Mouse (Mus musculus): ENCODE measurements around the gene Fcmr. TPM values are rescaled to one million over a fixed set of nuclear protein-coding genes. Genes with fewer than 3 reads are reported as not detected.

Fcmr gene
- polyA plus RNA-seq, 1 experiment, result 10.4 TPM

- Histone ChIP-seq H3K27ac (ENCODE audit: insufficient read depth, low read depth, low read length) (no peak overlapping the region), H3K36me3 (ENCODE audit: control insufficient read depth, insufficient read depth, low read length) (no peaks in the 10 kb centered on the region), H3K27me3 (ENCODE audit: control insufficient read depth, insufficient read depth, low read length) (peaks cover 5% of the 10 kb centered on the region), H3K4me3 (ENCODE audit: low read depth, low read length) (no peak overlapping the region), H3K4me1 (ENCODE audit: control insufficient read depth, insufficient read depth, insufficient read length, low read length) (peaks cover 4% of the 10 kb centered on the region)
- WGBS, result 88% methylated on average over 7 of the region's 7 CpGs
- TF ChIP-seq POLR2A (IDR thresholded peaks at IDR 0.05; ENCODE audit: low read depth, low read length) (no peak), CTCF (IDR thresholded peaks at IDR 0.05; ENCODE audit: extremely low read depth, insufficient read length, insufficient replicate concordance, low read depth, low read length) (no peak)
Observed at GRCm38 (mm10) chr1:130879927-130880326, 14.5 kb downstream of the Fcmr start.

- peaks cover 2% of the 10 kb centered on the region for H3K4me1 ChIP-seq (ENCODE audit: control insufficient read depth, insufficient read depth, insufficient read length, low read length)
- WGBS, result 85% methylated on average over 4 of the region's 4 CpGs
- no peaks in the 10 kb centered on the region for H3K36me3 ChIP-seq (ENCODE audit: control insufficient read depth, insufficient read depth, low read length)
- no peak overlapping the region for H3K4me3 ChIP-seq (ENCODE audit: low read depth, low read length)
- peaks cover 4% of the 10 kb centered on the region for H3K27me3 ChIP-seq (ENCODE audit: control insufficient read depth, insufficient read depth, low read length)
- TF ChIP-seq CTCF (IDR thresholded peaks at IDR 0.05; ENCODE audit: extremely low read depth, insufficient read length, insufficient replicate concordance, low read depth, low read length) (no peak), POLR2A (IDR thresholded peaks at IDR 0.05; ENCODE audit: low read depth, low read length) (no peak)
- H3K27ac ChIP-seq (ENCODE audit: insufficient read depth, low read depth, low read length), result no peak overlapping the region
Observed at GRCm38 (mm10) chr1:130883146-130883545, 17.7 kb downstream of the Fcmr start.

GRCm38 (mm10) chr1:130887354-130887753 lies 21.9 kb downstream of the Fcmr start, which contains the start of gene Il24:
Gene Il24, minus strand, starts transcription at chr1:130887454.
- Histone ChIP-seq H3K4me1 (ENCODE audit: control insufficient read depth, insufficient read depth, insufficient read length, low read length) (no peaks in the 10 kb centered on the region), H3K27ac (ENCODE audit: insufficient read depth, low read depth, low read length) (no peak within 1 kb of the TSS), H3K4me3 (ENCODE audit: low read depth, low read length) (no peak within 1 kb of the TSS), H3K27me3 (ENCODE audit: control insufficient read depth, insufficient read depth, low read length) (no peaks in the 10 kb centered on the region; the same call in 1 of the 2 replicates), H3K36me3 (ENCODE audit: control insufficient read depth, insufficient read depth, low read length) (no peaks in the 10 kb centered on the region)
- no peak for TF ChIP-seq CTCF (IDR thresholded peaks at IDR 0.05; ENCODE audit: extremely low read depth, insufficient read length, insufficient replicate concordance, low read depth, low read length)
- TF ChIP-seq POLR2A (IDR thresholded peaks at IDR 0.05; ENCODE audit: low read depth, low read length), result no peak

GRCm38 (mm10) chr1:130892446-130892845 lies 27.0 kb downstream of the Fcmr start:
- Histone ChIP-seq H3K27me3 (ENCODE audit: control insufficient read depth, insufficient read depth, low read length) (no peaks in the 10 kb centered on the region; the same call in 1 of the 2 replicates), H3K4me1 (ENCODE audit: control insufficient read depth, insufficient read depth, insufficient read length, low read length) (no peaks in the 10 kb centered on the region), H3K4me3 (ENCODE audit: low read depth, low read length) (no peak overlapping the region), H3K36me3 (ENCODE audit: control insufficient read depth, insufficient read depth, low read length) (no peaks in the 10 kb centered on the region), H3K27ac (ENCODE audit: insufficient read depth, low read depth, low read length) (no peak overlapping the region)
- WGBS, result 18% methylated on average over 1 of the region's 1 CpGs
- TF ChIP-seq CTCF (IDR thresholded peaks at IDR 0.05; ENCODE audit: extremely low read depth, insufficient read length, insufficient replicate concordance, low read depth, low read length) (no peak), POLR2A (IDR thresholded peaks at IDR 0.05; ENCODE audit: low read depth, low read length) (no peak)

- H3K27me3 ChIP-seq (ENCODE audit: control insufficient read depth, insufficient read depth, low read length), result no peaks in the 10 kb centered on the region; the same call in 1 of the 2 replicates
- H3K27ac ChIP-seq (ENCODE audit: insufficient read depth, low read depth, low read length), result no peak overlapping the region
- no peak for TF ChIP-seq CTCF (IDR thresholded peaks at IDR 0.05; ENCODE audit: extremely low read depth, insufficient read length, insufficient replicate concordance, low read depth, low read length)
- no peaks in the 10 kb centered on the region for H3K4me1 ChIP-seq (ENCODE audit: control insufficient read depth, insufficient read depth, insufficient read length, low read length)
- no peak overlapping the region for H3K4me3 ChIP-seq (ENCODE audit: low read depth, low read length)
- H3K36me3 ChIP-seq (ENCODE audit: control insufficient read depth, insufficient read depth, low read length), result no peaks in the 10 kb centered on the region
- WGBS, result 77% methylated on average over 9 of the region's 9 CpGs
Observed at GRCm38 (mm10) chr1:130893329-130894040, 28.0 kb downstream of the Fcmr start.

- Histone ChIP-seq H3K4me3 (ENCODE audit: low read depth, low read length) (no peak overlapping the region), H3K4me1 (ENCODE audit: control insufficient read depth, insufficient read depth, insufficient read length, low read length) (no peaks in the 10 kb centered on the region), H3K36me3 (ENCODE audit: control insufficient read depth, insufficient read depth, low read length) (no peaks in the 10 kb centered on the region), H3K27ac (ENCODE audit: insufficient read depth, low read depth, low read length) (no peak overlapping the region), H3K27me3 (ENCODE audit: control insufficient read depth, insufficient read depth, low read length) (no peaks in the 10 kb centered on the region; the same call in 1 of the 2 replicates)
- WGBS, result 81% methylated on average over 6 of the region's 6 CpGs
- TF ChIP-seq POLR2A (IDR thresholded peaks at IDR 0.05; ENCODE audit: low read depth, low read length) (no peak), CTCF (IDR thresholded peaks at IDR 0.05; ENCODE audit: extremely low read depth, insufficient read length, insufficient replicate concordance, low read depth, low read length) (no peak)
Observed at GRCm38 (mm10) chr1:130894468-130894867, 29.0 kb downstream of the Fcmr start.

- WGBS, result 52% methylated on average over 7 of the region's 7 CpGs
- H3K36me3 ChIP-seq (ENCODE audit: control insufficient read depth, insufficient read depth, low read length), result no peaks in the 10 kb centered on the region
- TF ChIP-seq POLR2A (IDR thresholded peaks at IDR 0.05; ENCODE audit: low read depth, low read length) (no peak), CTCF (IDR thresholded peaks at IDR 0.05; ENCODE audit: extremely low read depth, insufficient read length, insufficient replicate concordance, low read depth, low read length) (no peak)
- no peaks in the 10 kb centered on the region for H3K4me1 ChIP-seq (ENCODE audit: control insufficient read depth, insufficient read depth, insufficient read length, low read length)
- no peak overlapping the region for H3K4me3 ChIP-seq (ENCODE audit: low read depth, low read length)
- no peak overlapping the region for H3K27ac ChIP-seq (ENCODE audit: insufficient read depth, low read depth, low read length)
- no peaks in the 10 kb centered on the region for H3K27me3 ChIP-seq (ENCODE audit: control insufficient read depth, insufficient read depth, low read length)
Observed at GRCm38 (mm10) chr1:130902505-130902904, 37.0 kb downstream of the Fcmr start.
